Mouse (Mus musculus) lung, adult 18-20 months (tissue): ENCODE data around the gene Samt2.
"Not testable (repeated sequence)": the region's sequence is repeated elsewhere in the genome, so short reads cannot be mapped to it uniquely, and the experiment has no call there.

Experiments
- DNase-seq, 2 experiments: peaks; one replicate each; pipeline ENCODE4 v3.0.0; 2022; ENCODE audit warnings: mixed read lengths in 2 of 2

Gene Samt2

DNA sequence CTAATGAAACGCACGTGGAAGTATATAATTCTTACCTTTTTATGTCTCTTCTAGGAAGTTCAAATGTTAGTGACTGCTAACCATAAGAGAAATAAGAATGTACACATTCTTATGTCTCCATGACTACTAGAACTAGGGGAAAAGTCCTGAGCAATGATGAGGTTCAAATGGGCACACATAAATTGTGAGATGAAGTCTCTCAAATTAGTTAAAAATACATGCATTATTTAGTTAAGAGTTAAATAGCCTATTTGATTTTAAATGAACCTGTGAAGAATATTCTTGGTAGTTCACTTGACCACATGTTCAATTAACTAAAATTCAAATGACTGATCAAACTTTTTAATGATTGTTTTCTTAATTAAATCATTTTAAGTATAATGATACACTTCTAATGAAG, at the start of gene Samt2:
Gene Samt2, minus strand, starts transcription at position 101 of the 400 bp plus-strand sequence.
- DNase-seq: not testable (repeated sequence)
